Mouse (Mus musculus): ENCODE data around the gene Hoxb4. TPM values are rescaled to one million over a fixed set of nuclear protein-coding genes. Genes with fewer than 3 reads are reported as not detected.

The Hoxb4 gene
- polyA plus RNA-seq, 1 experiment from 2014 or later: 0.70 TPM

- no peak within 1 kb of the TSS; the same call in 1 of the 2 replicates for H3K27ac ChIP-seq (replicated peaks; ENCODE audit: low read depth, low read length)
- H3K27me3 ChIP-seq (replicated peaks; ENCODE audit: control insufficient read depth, insufficient read depth, low read length): peaks cover 100% of the 10 kb centered on the region
These were observed 5.1 kb downstream of the Hoxb4 start, which contains the start of gene Hoxb3 for GRCm38 (mm10) chr11:96323154-96323553. Gene Hoxb3 (plus strand): TSS chr11:96323326.

DNA sequence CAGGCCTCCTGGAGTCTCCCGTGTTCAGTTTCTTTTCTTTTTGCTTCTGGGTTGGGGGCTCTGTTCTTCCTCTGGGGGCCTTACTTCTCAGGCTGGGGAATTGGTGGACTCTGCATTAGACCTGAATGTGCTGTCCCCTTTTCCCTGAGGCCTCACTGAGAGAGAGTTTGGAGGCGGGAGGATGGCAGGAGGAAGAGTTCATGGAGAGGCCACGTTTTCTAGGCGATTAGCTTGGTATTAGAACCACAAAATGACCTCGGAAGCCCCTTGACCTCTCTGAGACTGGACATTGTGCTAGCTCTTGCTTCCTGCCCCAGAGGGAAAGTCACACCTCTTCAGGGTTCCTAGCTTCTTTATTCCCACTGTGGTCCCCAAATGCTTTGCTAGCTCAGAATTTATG is 6.1 kb downstream of the Hoxb4 start:
- H3K27ac ChIP-seq (replicated peaks; ENCODE audit: low read depth, low read length): no peak overlapping the region; the same call in 1 of the 2 replicates
- no peak overlapping the region for H3K9ac ChIP-seq (ENCODE audit: low read depth, low read length)
- H3K4me2 ChIP-seq (ENCODE audit: low read depth, low read length): peak overlapping the region; percentile 15; the same call in 1 of the 2 replicates
- H3K27me3 ChIP-seq (replicated peaks; ENCODE audit: control insufficient read depth, insufficient read depth, low read length): peaks cover 100% of the 10 kb centered on the region
- H3K9me3 ChIP-seq (ENCODE audit: control insufficient read depth, low read length): no peaks in the 10 kb centered on the region
- H3K4me1 ChIP-seq (ENCODE audit: control insufficient read depth, insufficient read depth, low read length): no peaks in the 10 kb centered on the region
- no peak overlapping the region for H3K4me3 ChIP-seq (ENCODE audit: low read depth, low read length)
- no peak for ATAC-seq (ENCODE audit: low read depth)
- 2% methylated on average over 5 of the region's 5 CpGs for WGBS
- DNase-seq (ENCODE audit: low spot score): no peak
- H3K36me3 ChIP-seq (ENCODE audit: control insufficient read depth, insufficient read depth, low read length): no peaks in the 10 kb centered on the region

More at GRCm38 (mm10) chr11:96323154-96323553, 5.1 kb downstream of the Hoxb4 start, which contains the start of gene Hoxb3:
- H3K4me3 ChIP-seq (ENCODE audit: low read depth, low read length): no peak within 1 kb of the TSS
- H3K9ac ChIP-seq (ENCODE audit: low read depth, low read length): no peak within 1 kb of the TSS; the same call in 1 of the 2 replicates
- ATAC-seq (ENCODE audit: low read depth) (no peak), DNase-seq (ENCODE audit: low spot score) (no peak)
- 4% methylated on average over 10 of the region's 10 CpGs for WGBS
- H3K4me1 ChIP-seq (ENCODE audit: control insufficient read depth, insufficient read depth, low read length): no peaks in the 10 kb centered on the region
- peak within 1 kb of the TSS; percentile 15; the same call in 1 of the 2 replicates for H3K4me2 ChIP-seq (ENCODE audit: low read depth, low read length)
- H3K36me3 ChIP-seq (ENCODE audit: control insufficient read depth, insufficient read depth, low read length): no peaks in the 10 kb centered on the region
- no peaks in the 10 kb centered on the region for H3K9me3 ChIP-seq (ENCODE audit: control insufficient read depth, low read length)

DNA sequence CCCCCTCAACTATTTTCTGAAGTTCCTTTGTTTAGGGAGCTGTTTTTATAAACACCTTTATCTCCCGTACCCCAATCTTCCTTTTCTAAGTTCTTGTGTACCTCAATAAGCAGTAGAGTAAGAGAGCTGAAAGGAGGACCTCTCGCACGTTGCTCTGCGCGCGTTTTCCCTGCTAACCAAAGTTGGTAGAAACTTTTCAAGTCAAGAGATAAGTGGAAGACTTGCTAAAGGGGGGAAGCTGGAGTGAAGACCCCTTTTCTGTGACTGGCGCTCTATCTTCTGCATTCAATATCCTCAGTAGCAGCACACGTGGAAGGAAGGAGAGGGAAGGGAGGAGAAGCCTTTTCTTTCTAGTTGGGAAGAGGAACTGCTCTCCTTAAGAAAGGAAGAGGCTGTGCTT is 6.9 kb downstream of the Hoxb4 start:
- DNase-seq (ENCODE audit: low spot score): no peak
- 5% methylated on average over 8 of the region's 8 CpGs for WGBS
- Histone ChIP-seq H3K9ac (ENCODE audit: low read depth, low read length) (no peak overlapping the region), H3K27me3 (replicated peaks; ENCODE audit: control insufficient read depth, insufficient read depth, low read length) (peaks cover 100% of the 10 kb centered on the region), H3K4me3 (ENCODE audit: low read depth, low read length) (no peak overlapping the region), H3K9me3 (ENCODE audit: control insufficient read depth, low read length) (no peaks in the 10 kb centered on the region), H3K27ac (replicated peaks; ENCODE audit: low read depth, low read length) (no peak overlapping the region; the same call in 1 of the 2 replicates), H3K4me2 (ENCODE audit: low read depth, low read length) (peak overlapping the region; percentile 21; the same call in 1 of the 2 replicates), H3K36me3 (ENCODE audit: control insufficient read depth, insufficient read depth, low read length) (no peaks in the 10 kb centered on the region), H3K4me1 (ENCODE audit: control insufficient read depth, insufficient read depth, low read length) (no peaks in the 10 kb centered on the region)
- ATAC-seq (ENCODE audit: low read depth): no peak

DNA sequence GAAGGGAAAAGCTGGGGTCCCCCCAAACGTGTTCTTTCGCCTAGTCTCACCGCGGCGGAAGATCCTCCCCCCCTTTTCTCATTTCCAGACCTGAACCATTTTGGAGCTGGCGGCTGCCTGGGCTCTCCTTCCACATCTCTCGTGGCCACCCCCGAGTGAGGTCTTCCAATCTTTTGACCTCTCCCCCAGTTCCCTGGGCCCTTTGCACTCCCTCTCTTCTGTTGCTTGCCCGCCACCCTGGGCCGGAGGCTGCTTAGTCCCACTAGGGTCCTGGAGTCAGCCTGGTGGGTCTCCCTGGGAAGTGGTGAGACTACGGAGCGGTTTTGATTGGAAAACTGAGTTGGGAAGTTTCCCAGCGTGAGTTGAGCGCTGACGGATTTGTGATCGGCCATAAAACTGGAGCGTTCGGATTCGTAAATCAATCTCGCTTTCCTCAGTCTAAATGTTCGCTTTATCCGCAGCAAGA is 7.7 kb downstream of the Hoxb4 start:
- Histone ChIP-seq H3K4me1 (ENCODE audit: control insufficient read depth, insufficient read depth, low read length) (no peaks in the 10 kb centered on the region), H3K9ac (ENCODE audit: low read depth, low read length) (peak overlapping the region; percentile 6; the same call in 1 of the 2 replicates), H3K27ac (replicated peaks; ENCODE audit: low read depth, low read length) (no peak overlapping the region; the same call in 1 of the 2 replicates), H3K4me2 (ENCODE audit: low read depth, low read length) (peak overlapping the region; percentile 21; the same call in 1 of the 2 replicates), H3K36me3 (ENCODE audit: control insufficient read depth, insufficient read depth, low read length) (no peaks in the 10 kb centered on the region), H3K4me3 (ENCODE audit: low read depth, low read length) (peak overlapping the region; percentile 10; the same call in 1 of the 2 replicates), H3K27me3 (replicated peaks; ENCODE audit: control insufficient read depth, insufficient read depth, low read length) (peaks cover 100% of the 10 kb centered on the region), H3K9me3 (ENCODE audit: control insufficient read depth, low read length) (no peaks in the 10 kb centered on the region)
- WGBS: 5% methylated on average over 22 of the region's 22 CpGs
- ATAC-seq (ENCODE audit: low read depth) (no peak), DNase-seq (ENCODE audit: low spot score) (no peak)

GRCm38 (mm10) chr11:96326705-96327104 is 8.6 kb downstream of the Hoxb4 start:
- Histone ChIP-seq H3K4me3 (ENCODE audit: low read depth, low read length) (peak overlapping the region; percentile 1; the same call in 1 of the 2 replicates), H3K27ac (replicated peaks; ENCODE audit: low read depth, low read length) (no peak overlapping the region; the same call in 1 of the 2 replicates), H3K9me3 (ENCODE audit: control insufficient read depth, low read length) (no peaks in the 10 kb centered on the region), H3K4me2 (ENCODE audit: low read depth, low read length) (no peak overlapping the region; the same call in 1 of the 2 replicates), H3K4me1 (ENCODE audit: control insufficient read depth, insufficient read depth, low read length) (no peaks in the 10 kb centered on the region), H3K27me3 (replicated peaks; ENCODE audit: control insufficient read depth, insufficient read depth, low read length) (peaks cover 100% of the 10 kb centered on the region), H3K9ac (ENCODE audit: low read depth, low read length) (peak overlapping the region; percentile 6; the same call in 1 of the 2 replicates), H3K36me3 (ENCODE audit: control insufficient read depth, insufficient read depth, low read length) (no peaks in the 10 kb centered on the region)
- DNase-seq (ENCODE audit: low spot score): no peak
- no peak for ATAC-seq (ENCODE audit: low read depth)
- WGBS: 2% methylated on average over 12 of the region's 12 CpGs

GRCm38 (mm10) chr11:96327122-96327521 is 9.1 kb downstream of the Hoxb4 start:
- ATAC-seq (ENCODE audit: low read depth): no peak
- Histone ChIP-seq H3K4me1 (ENCODE audit: control insufficient read depth, insufficient read depth, low read length) (no peaks in the 10 kb centered on the region), H3K9ac (ENCODE audit: low read depth, low read length) (no peak overlapping the region), H3K4me2 (ENCODE audit: low read depth, low read length) (no peak overlapping the region), H3K36me3 (ENCODE audit: control insufficient read depth, insufficient read depth, low read length) (no peaks in the 10 kb centered on the region), H3K4me3 (ENCODE audit: low read depth, low read length) (no peak overlapping the region), H3K27ac (replicated peaks; ENCODE audit: low read depth, low read length) (no peak overlapping the region), H3K27me3 (replicated peaks; ENCODE audit: control insufficient read depth, insufficient read depth, low read length) (peaks cover 100% of the 10 kb centered on the region), H3K9me3 (ENCODE audit: control insufficient read depth, low read length) (no peaks in the 10 kb centered on the region)
- DNase-seq (ENCODE audit: low spot score): no peak
- WGBS: 7% methylated on average over 7 of the region's 7 CpGs

- Histone ChIP-seq H3K27ac (replicated peaks; ENCODE audit: low read depth, low read length) (no peak overlapping the region), H3K27me3 (replicated peaks; ENCODE audit: control insufficient read depth, insufficient read depth, low read length) (peaks cover 100% of the 10 kb centered on the region)
- DNase-seq (ENCODE audit: low spot score): no peak
These were observed 9.7 kb downstream of the Hoxb4 start for GRCm38 (mm10) chr11:96327750-96328149.

DNA sequence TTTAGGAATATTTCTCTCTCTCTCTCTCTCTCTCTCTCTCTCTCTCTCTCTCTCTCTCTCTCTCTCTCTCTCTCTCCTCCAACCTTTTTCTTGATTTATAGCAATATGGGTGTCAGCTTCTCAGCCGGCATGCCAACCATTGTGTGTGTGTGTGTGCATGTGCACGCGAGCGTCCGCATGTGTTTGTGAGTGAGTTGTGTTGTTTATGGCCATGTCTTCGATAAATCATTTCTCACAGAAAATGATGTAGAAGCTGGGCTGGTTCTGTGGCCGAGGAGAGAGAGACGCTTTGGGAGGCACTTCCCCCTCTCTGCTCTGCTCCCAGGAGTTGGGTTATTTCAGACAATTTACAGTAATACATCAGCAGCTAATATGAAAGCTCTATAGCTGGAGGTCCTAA is 10.5 kb downstream of the Hoxb4 start:
- Histone ChIP-seq H3K9ac (ENCODE audit: low read depth, low read length) (no peak overlapping the region), H3K9me3 (ENCODE audit: control insufficient read depth, low read length) (no peaks in the 10 kb centered on the region), H3K27ac (replicated peaks; ENCODE audit: low read depth, low read length) (no peak overlapping the region; the same call in 1 of the 2 replicates), H3K27me3 (replicated peaks; ENCODE audit: control insufficient read depth, insufficient read depth, low read length) (peaks cover 100% of the 10 kb centered on the region), H3K4me2 (ENCODE audit: low read depth, low read length) (no peak overlapping the region), H3K4me3 (ENCODE audit: low read depth, low read length) (no peak overlapping the region), H3K36me3 (ENCODE audit: control insufficient read depth, insufficient read depth, low read length) (no peaks in the 10 kb centered on the region), H3K4me1 (ENCODE audit: control insufficient read depth, insufficient read depth, low read length) (no peaks in the 10 kb centered on the region)
- no peak for ATAC-seq (ENCODE audit: low read depth)
- DNase-seq (ENCODE audit: low spot score): no peak
- WGBS: 8% methylated on average over 8 of the region's 8 CpGs

More at GRCm38 (mm10) chr11:96327750-96328149, 9.7 kb downstream of the Hoxb4 start:
- no peaks in the 10 kb centered on the region for H3K4me1 ChIP-seq (ENCODE audit: control insufficient read depth, insufficient read depth, low read length)
- ATAC-seq (ENCODE audit: low read depth): no peak
- H3K4me2 ChIP-seq (ENCODE audit: low read depth, low read length): no peak overlapping the region
- H3K4me3 ChIP-seq (ENCODE audit: low read depth, low read length): no peak overlapping the region
- no peaks in the 10 kb centered on the region for H3K36me3 ChIP-seq (ENCODE audit: control insufficient read depth, insufficient read depth, low read length)
- no peak overlapping the region for H3K9ac ChIP-seq (ENCODE audit: low read depth, low read length)
- 7% methylated on average over 5 of the region's 5 CpGs for WGBS
- H3K9me3 ChIP-seq (ENCODE audit: control insufficient read depth, low read length): no peaks in the 10 kb centered on the region

DNA sequence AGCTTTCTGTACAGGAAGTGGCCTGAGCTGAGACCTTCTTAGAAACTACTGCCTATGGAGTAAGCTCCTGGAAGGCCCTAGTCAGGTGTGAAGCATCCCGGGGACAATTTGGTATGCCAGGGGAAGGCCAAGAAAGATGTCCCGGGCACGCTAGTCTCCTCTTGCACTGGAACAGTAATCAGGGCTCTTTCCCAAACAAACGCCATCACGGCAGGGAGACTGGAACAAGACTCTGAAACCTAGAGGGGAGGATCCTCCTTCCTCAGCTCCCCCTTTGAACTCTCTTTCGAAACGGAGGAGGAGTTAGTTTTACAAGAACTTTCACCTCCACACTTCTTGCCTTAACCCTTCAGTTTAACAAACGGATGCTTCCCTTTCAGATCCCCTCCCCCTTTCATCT is 14.0 kb downstream of the Hoxb4 start:
- H3K9ac ChIP-seq (ENCODE audit: low read depth, low read length): no peak overlapping the region
- H3K27me3 ChIP-seq (replicated peaks; ENCODE audit: control insufficient read depth, insufficient read depth, low read length): peaks cover 100% of the 10 kb centered on the region
- no peaks in the 10 kb centered on the region for H3K4me1 ChIP-seq (ENCODE audit: control insufficient read depth, insufficient read depth, low read length)
- peak overlapping the region; percentile 37; the same call in 1 of the 2 replicates for H3K4me2 ChIP-seq (ENCODE audit: low read depth, low read length)
- 0 out of 2 replicates have a peak overlapping the region, but pooled peaks have one; percentile 3 for H3K4me3 ChIP-seq (ENCODE audit: low read depth, low read length)
- WGBS: under 1% methylated on average over 8 of the region's 8 CpGs
- H3K27ac ChIP-seq (replicated peaks; ENCODE audit: low read depth, low read length): no peak overlapping the region
- no peaks in the 10 kb centered on the region for H3K36me3 ChIP-seq (ENCODE audit: control insufficient read depth, insufficient read depth, low read length)
- no peaks in the 10 kb centered on the region for H3K9me3 ChIP-seq (ENCODE audit: control insufficient read depth, low read length)
- no peak for ATAC-seq (ENCODE audit: low read depth)
- no peak for DNase-seq (ENCODE audit: low spot score)
